Mouse (Mus musculus) forebrain, postnatal 0 days (tissue): ENCODE measurements around the gene Hmgcr. TPM values are rescaled to one million over a fixed set of nuclear protein-coding genes. Genes with fewer than 3 reads are reported as not detected.
"Not testable (repeated sequence)": the region's sequence is repeated elsewhere in the genome, so short reads cannot be mapped to it uniquely, and the experiment has no call there.

Experiments used
- ATAC-seq: fragments of 200-750 bp; cut with Nextera tagmentation; 2 replicates; pipeline ENCODE4 v1.8.0; 2017; ENCODE audit warnings: mild to moderate bottlenecking, moderate library complexity
- DNase-seq: peaks from one replicate; pipeline ENCODE4 v3.0.0-alpha.2; 2015
- H3K27ac ChIP-seq: fragments of 300-500 bp; sonication (generic); 2 replicates; pipeline ENCODE4 v1.5.1; 2014; ENCODE audit warnings: low read depth, mild to moderate bottlenecking, antibody characterized with exemption, low read length, moderate library complexity, mixed read lengths
- H3K27me3 ChIP-seq: fragments of 300-500 bp; sonication (generic); 2 replicates; pipeline ENCODE4 v1.6.1; 2014; ENCODE audit warnings: mild to moderate bottlenecking, low read length, mixed read lengths; ENCODE audit not compliant: insufficient read depth
- H3K36me3 ChIP-seq: fragments of 300-500 bp; sonication (generic); 2 replicates; pipeline ENCODE4 v1.6.1; 2014; ENCODE audit warnings: mild to moderate bottlenecking, moderate library complexity; ENCODE audit not compliant: insufficient read depth
- H3K4me1 ChIP-seq: fragments of 300-500 bp; sonication (generic); 2 replicates; pipeline ENCODE4 v1.6.1; 2014; ENCODE audit warnings: antibody characterized with exemption; ENCODE audit not compliant: insufficient read depth
- H3K4me2 ChIP-seq: fragments of 300-500 bp; sonication (generic); 2 replicates; pipeline ENCODE4 v1.6.1; 2014; ENCODE audit warnings: low read depth, mild to moderate bottlenecking, moderate library complexity
- H3K4me3 ChIP-seq: fragments of 300-500 bp; sonication (generic); 2 replicates; pipeline ENCODE4 v1.5.1; 2014; ENCODE audit warnings: low read depth, low read length, mixed read lengths
- H3K9ac ChIP-seq: fragments of 300-500 bp; sonication (generic); 2 replicates; pipeline ENCODE4 v1.6.1; 2014; ENCODE audit warnings: mild to moderate bottlenecking
- H3K9me3 ChIP-seq: fragments of 300-500 bp; sonication (generic); 2 replicates; pipeline ENCODE4 v1.6.1; 2016; ENCODE audit warnings: low read length
- CTCF ChIP-seq: sonication (generic); IDR thresholded peaks from 2 replicates; pipeline ENCODE4 v1.5.1; 2016; ENCODE audit warnings: antibody characterized with exemption, control low read depth, low read depth
- WGBS: fragments of 180-500 bp; shearing (Covaris S2); extraction: QIAGEN DNeasy Blood & Tissue Kit; methylation state at CpG from one replicate; pipeline ENCODE4 v1.1.7; 2014; 5-methylcytosine and 5-hydroxymethylcytosine counted together
- polyA plus RNA-seq: library from polyadenylated mRNA; unstranded; fragments of >200 nt; fragmentation: Nextera tagmentation; extraction: Ambion mirVana; gene quantifications from 2 replicates; pipeline ENCODE4 v1.2.1, GENCODE M21; 2015
- total RNA-seq: library from RNA; depleted of rRNA; stranded (reverse); fragments of >200 nt; gene quantifications from 2 replicates; pipeline ENCODE4 v1.2.3, GENCODE M21; 2014

Gene Hmgcr
- total and polyA plus RNA-seq, 2 experiments from 2014 or later, result 175 to 230 TPM

DNA sequence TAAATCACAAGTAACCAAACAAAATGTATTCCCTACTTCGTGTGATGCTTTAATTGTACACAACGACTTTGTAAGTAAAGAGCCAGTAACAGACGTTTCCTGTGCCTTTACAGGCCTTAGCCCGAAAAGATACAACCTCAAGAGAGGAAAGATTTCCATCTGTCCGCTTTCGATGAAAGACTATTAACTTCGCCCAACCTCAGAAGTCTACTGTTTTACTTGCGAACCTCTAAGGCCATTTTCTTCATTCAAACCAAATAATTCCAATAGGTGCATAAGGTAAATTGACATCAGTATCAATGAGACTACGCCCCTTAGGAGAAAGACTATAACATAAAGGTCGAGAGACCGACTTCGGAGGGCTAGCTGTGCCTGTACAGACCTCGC, 724 bp downstream of the Hmgcr start:
- Histone ChIP-seq H3K4me3 (peak overlapping the region; percentile 90), H3K4me1 (peaks cover 26% of the 10 kb centered on the region), H3K27ac (peak overlapping the region; percentile 93), H3K27me3 (no peaks in the 10 kb centered on the region), H3K9ac (peak overlapping the region; percentile 93), H3K9me3 (no peaks in the 10 kb centered on the region), H3K36me3 (peaks cover 12% of the 10 kb centered on the region), H3K4me2 (peak overlapping the region; percentile 65)
- TF ChIP-seq CTCF, result no peak
- peak; percentile 57 for DNase-seq
- 2% methylated on average over 13 of the region's 13 CpGs for WGBS
- ATAC-seq, result no peak

DNA sequence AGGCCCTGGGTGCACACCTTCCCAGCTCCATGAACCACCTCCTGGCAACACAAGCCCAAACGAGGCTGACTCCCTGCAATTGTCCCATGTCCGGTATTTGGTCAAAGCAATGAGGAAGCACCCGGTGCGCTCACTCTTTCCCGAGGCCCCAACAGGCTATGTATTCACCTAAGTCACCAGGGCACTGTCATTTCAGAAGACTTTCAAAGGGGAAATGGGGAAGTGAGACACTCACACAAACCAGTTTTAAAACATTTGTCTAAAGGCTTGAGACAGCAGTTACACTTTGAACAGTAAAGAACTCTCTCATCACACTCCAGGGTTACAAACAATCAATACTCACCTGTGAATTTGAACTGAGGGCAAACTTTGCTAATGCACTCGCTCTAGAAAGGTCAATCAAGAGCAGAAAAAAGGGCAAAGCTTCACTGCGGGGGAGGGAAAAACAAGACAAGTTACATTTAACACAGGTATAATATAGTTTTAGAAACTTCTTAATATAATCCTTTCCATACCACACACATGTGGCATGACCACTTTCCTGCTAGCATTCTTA, 6.2 kb downstream of the Hmgcr start:
- DNase-seq (no peak), ATAC-seq (no peak)
- TF ChIP-seq CTCF, result no peak
- no peaks in the 10 kb centered on the region for H3K27me3 ChIP-seq
- H3K27ac ChIP-seq, result no peak overlapping the region
- H3K4me1 ChIP-seq, result peaks cover 22% of the 10 kb centered on the region
- no peak overlapping the region for H3K9ac ChIP-seq
- 92% methylated on average over 7 of the region's 7 CpGs for WGBS
- H3K4me2 ChIP-seq, result no peak overlapping the region
- no peaks in the 10 kb centered on the region for H3K9me3 ChIP-seq
- no peak overlapping the region for H3K4me3 ChIP-seq
- peaks cover 61% of the 10 kb centered on the region for H3K36me3 ChIP-seq

GRCm38 (mm10) chr13:96663120-96663519, 7.6 kb downstream of the Hmgcr start:
- WGBS, result 95% methylated on average over 4 of the region's 4 CpGs
- not testable (repeated sequence) for DNase-seq, H3K27me3 ChIP-seq, H3K9ac ChIP-seq, H3K4me2 ChIP-seq, H3K4me3 ChIP-seq, H3K27ac ChIP-seq, ATAC-seq, H3K9me3 ChIP-seq
- Histone ChIP-seq H3K36me3 (peaks cover 75% of the 10 kb centered on the region), H3K4me1 (peaks cover 15% of the 10 kb centered on the region)

DNA sequence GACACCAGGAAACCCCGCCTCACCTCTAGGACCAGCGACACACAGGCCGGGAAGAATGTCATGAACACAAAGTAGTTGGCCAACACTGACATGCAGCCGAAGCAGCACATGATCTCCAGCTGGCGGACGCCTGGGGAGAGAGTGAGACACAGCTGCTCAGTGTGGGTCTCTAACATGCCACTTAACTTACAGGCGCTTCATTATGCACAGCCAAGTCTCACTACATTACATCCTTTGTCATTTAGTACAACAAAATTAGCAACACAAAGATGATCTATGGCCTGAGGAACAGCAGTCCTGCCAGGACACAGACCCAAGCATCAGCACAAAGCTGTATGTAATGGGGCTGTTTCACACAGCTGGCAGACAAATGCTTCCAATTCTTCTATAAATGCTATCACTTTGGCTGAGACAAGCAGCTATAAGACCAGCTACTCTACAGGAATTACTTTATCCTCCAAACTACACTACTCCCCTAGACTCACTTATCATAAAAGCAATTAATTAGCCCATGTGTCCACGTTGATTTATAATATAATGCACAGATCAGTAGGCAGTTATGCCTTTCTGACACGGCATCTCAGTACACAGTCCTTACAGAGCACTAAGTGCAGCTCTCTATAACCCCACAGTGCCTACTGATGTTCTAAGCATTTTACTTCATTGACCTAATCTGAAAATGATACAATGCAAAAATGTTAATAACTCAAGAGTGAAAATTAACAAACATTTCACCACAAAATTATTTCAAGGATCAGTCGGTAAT, 10.5 kb downstream of the Hmgcr start:
- H3K27ac ChIP-seq, result 0 out of 2 replicates have a peak overlapping the region, but pooled peaks have one; percentile 9

GRCm38 (mm10) chr13:96658936-96659335, 11.8 kb downstream of the Hmgcr start:
- no peak for ATAC-seq

More for the DNA sequence above, 10.5 kb downstream of the Hmgcr start:
- no peaks in the 10 kb centered on the region for H3K4me1 ChIP-seq
- no peaks in the 10 kb centered on the region for H3K9me3 ChIP-seq
- H3K27me3 ChIP-seq, result no peaks in the 10 kb centered on the region
- no peak for TF ChIP-seq CTCF
- 34% methylated on average over 10 of the region's 10 CpGs for WGBS
- DNase-seq (peak; percentile 48), ATAC-seq (peak; percentile 89)
- no peak overlapping the region for H3K4me2 ChIP-seq
- H3K4me3 ChIP-seq, result no peak overlapping the region
- no peak overlapping the region for H3K9ac ChIP-seq
- H3K36me3 ChIP-seq, result peaks cover 93% of the 10 kb centered on the region

GRCm38 (mm10) chr13:96656673-96657072, 14.1 kb downstream of the Hmgcr start:
- Histone ChIP-seq H3K4me3 (no peak overlapping the region), H3K4me1 (no peaks in the 10 kb centered on the region), H3K36me3 (peaks cover 90% of the 10 kb centered on the region), H3K27ac (no peak overlapping the region), H3K9me3 (no peaks in the 10 kb centered on the region), H3K4me2 (no peak overlapping the region), H3K9ac (no peak overlapping the region), H3K27me3 (no peaks in the 10 kb centered on the region)
- DNase-seq (no peak), ATAC-seq (no peak)
- TF ChIP-seq CTCF, result no peak
- WGBS, result 90% methylated on average over 1 of the region's 1 CpGs

More at GRCm38 (mm10) chr13:96658936-96659335, 11.8 kb downstream of the Hmgcr start:
- no peaks in the 10 kb centered on the region for H3K27me3 ChIP-seq
- no peak overlapping the region for H3K27ac ChIP-seq
- no peak overlapping the region for H3K4me2 ChIP-seq
- DNase-seq, result no peak
- no peaks in the 10 kb centered on the region for H3K9me3 ChIP-seq
- no peak overlapping the region for H3K4me3 ChIP-seq
- 88% methylated on average over 7 of the region's 7 CpGs for WGBS
- no peak for TF ChIP-seq CTCF
- no peaks in the 10 kb centered on the region for H3K4me1 ChIP-seq
- H3K36me3 ChIP-seq, result peaks cover 93% of the 10 kb centered on the region
- H3K9ac ChIP-seq, result no peak overlapping the region

GRCm38 (mm10) chr13:96653041-96653440, 17.7 kb downstream of the Hmgcr start:
- H3K4me3 ChIP-seq, result no peak overlapping the region
- DNase-seq (no peak), ATAC-seq (peak; percentile 64)
- H3K4me1 ChIP-seq, result no peaks in the 10 kb centered on the region
- H3K4me2 ChIP-seq, result no peak overlapping the region
- no peak for TF ChIP-seq CTCF
- no peak overlapping the region for H3K27ac ChIP-seq
- H3K9ac ChIP-seq, result no peak overlapping the region
- peaks cover 91% of the 10 kb centered on the region for H3K36me3 ChIP-seq
- WGBS, result 75% methylated on average over 9 of the region's 9 CpGs
- no peaks in the 10 kb centered on the region for H3K27me3 ChIP-seq
- no peaks in the 10 kb centered on the region for H3K9me3 ChIP-seq
